Mouse (Mus musculus): ENCODE data around the gene Foxl1. TPM values are rescaled to one million over a fixed set of nuclear protein-coding genes. Genes with fewer than 3 reads are reported as not detected.

Gene Foxl1
- not detected for polyA plus RNA-seq (2017; shearing (Covaris generic))

GRCm38 (mm10) chr8:121127756-121128375 is at the start of gene Foxl1:
Gene Foxl1, plus strand, starts transcription at chr8:121127940.

GRCm38 (mm10) chr8:121084210-121084951 is 43.4 kb upstream of the Foxl1 start, which contains the start of gene Foxf1:
Gene Foxf1, plus strand, starts transcription at chr8:121084386.

GRCm38 (mm10) chr8:121107668-121108656 is 19.8 kb upstream of the Foxl1 start, which contains the start of gene Mthfsd:
Gene Mthfsd, minus strand, starts transcription at chr8:121108392.

GRCm38 (mm10) chr8:121115948-121116347 is 11.8 kb upstream of the Foxl1 start, which contains the start of gene Foxc2:
Gene Foxc2, plus strand, starts transcription at chr8:121116171.

Other genes with a start within 250 kb of the Foxl1 start
- gene Foxf1, start 43.6 kb upstream of the Foxl1 start, polyA plus RNA-seq (2017; shearing (Covaris generic)), result not detected
- 44.5 TPM for gene Mthfsd, start 19.5 kb upstream of the Foxl1 start, polyA plus RNA-seq (2017; shearing (Covaris generic))
- 0.17 TPM for gene Foxc2, start 11.8 kb upstream of the Foxl1 start, polyA plus RNA-seq (2017; shearing (Covaris generic))

Data from CD4-positive, CD25-positive, alpha-beta regulatory T cell (primary cell).